Mouse (Mus musculus): ENCODE results near the gene Pde4d.
A peak's percentile ranks its signal among the peaks of the same experiment; 100 is the strongest.

DNA sequence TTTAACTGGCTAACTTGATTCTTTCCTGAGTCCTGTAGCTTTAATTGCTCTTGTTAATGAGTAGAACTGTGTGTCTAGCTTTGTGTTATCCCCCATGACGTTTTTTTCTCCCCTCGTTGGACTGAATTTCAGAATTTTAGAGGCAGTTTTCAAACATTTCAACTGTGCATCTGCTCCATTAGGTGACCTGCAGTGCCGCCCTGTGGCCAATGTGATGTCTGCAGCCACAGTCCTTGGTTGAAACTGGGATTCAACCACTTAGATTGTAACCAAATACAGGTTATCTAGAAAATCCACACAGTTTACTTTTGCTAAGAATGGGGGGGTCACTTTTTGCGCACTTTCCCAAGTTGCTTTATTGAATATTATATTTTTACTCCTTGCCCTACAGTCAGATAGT lies 760.7 kb downstream of the Pde4d start:
- TF ChIP-seq CTCF (IDR thresholded peaks at IDR 0.05; ENCODE audit: control insufficient read depth, insufficient read depth, insufficient read length) (peak; percentile 77), MYOD1 (IDR thresholded peaks at IDR 0.05; ENCODE audit: control insufficient read depth, insufficient read length, low read depth) (no peak), MAX (IDR thresholded peaks at IDR 0.05) (no peak), MYOG (IDR thresholded peaks at IDR 0.05; ENCODE audit: control insufficient read depth, extremely low read depth, insufficient read length) (no peak), CEBPB (IDR thresholded peaks at IDR 0.05; ENCODE audit: low read depth) (no peak)
